Mouse (Mus musculus): ENCODE data around the gene Crispld2.

- TF ChIP-seq CTCF (conservative IDR thresholded peaks at IDR 0.05; ENCODE audit: low read length) (no peak), NANOG (IDR thresholded peaks at IDR 0.05; ENCODE audit: borderline replicate concordance, low read length) (no peak), POU5F1 (IDR thresholded peaks at IDR 0.05; ENCODE audit: borderline replicate concordance, low read length) (no peak)
These were observed 43.9 kb upstream of the Crispld2 start for GRCm38 (mm10) chr8:119948340-119948739.
